18 mouse cellular contexts compared by ENCODE assay signal in genomic region chr3:136035784-136036183, GRCm38 (mm10).
"Had no signal": no experiment of that assay in that cellular context is flagged by ENCODE, and none has a peak within 500 bp of the region (broad histone marks: within the 10 kb centered on the region; RNA-seq: fewer than 3 reads in every experiment).

No protein-coding gene starts in this region.

- H3K27ac ChIP-seq: kidney, postnatal 0 days; layer of hippocampus, adult 2 months; limb, embryonic 10.5 days; limb, embryonic 13.5 days; liver, embryonic 13.5 days; lung, embryonic 15.5 days had no signal

- H3K36me3 ChIP-seq: limb, embryonic 10.5 days; limb, embryonic 13.5 days; liver, embryonic 13.5 days; lung, embryonic 15.5 days had no signal

- H3K27me3 ChIP-seq: limb, embryonic 13.5 days; liver, embryonic 13.5 days; lung, embryonic 15.5 days; megakaryocyte, embryonic 14.5 days had no signal

- H3K4me2 ChIP-seq: limb, embryonic 13.5 days; liver, embryonic 13.5 days; lung, embryonic 15.5 days; midbrain, embryonic 11.5 days had no signal

- H3K9me3 ChIP-seq: limb, embryonic 10.5 days; limb, embryonic 13.5 days; liver, embryonic 13.5 days; lung, embryonic 15.5 days; megakaryocyte, embryonic 14.5 days had no signal

- H3K4me1 ChIP-seq: limb, embryonic 13.5 days; liver, embryonic 13.5 days; lung, embryonic 15.5 days had no signal

- DNase-seq: kidney, adult 2 months; kidney, postnatal 25 days; layer of hippocampus, adult 9-11 months; liver; liver, embryonic 13.5 days; lung, postnatal 14 days; midbrain, embryonic 14.5 days; right cerebral cortex, postnatal 25 days; spleen, adult 18-20 months; thymus, adult 18-20 months; thymus, postnatal 36 days had no signal

- H3K4me3 ChIP-seq: layer of hippocampus, adult 2 months; limb, embryonic 10.5 days; limb, embryonic 13.5 days; liver, embryonic 13.5 days; lung, embryonic 15.5 days; megakaryocyte, embryonic 14.5 days had no signal

- H3K9ac ChIP-seq: limb, embryonic 13.5 days; liver, embryonic 13.5 days; lung, embryonic 15.5 days had no signal
